Mouse (Mus musculus): ENCODE results near the gene Syt6. TPM values are rescaled to one million over a fixed set of nuclear protein-coding genes. Genes with fewer than 3 reads are reported as not detected.

Syt6 gene
- polyA plus RNA-seq, 1 experiment from 2014 or later = 0.47 TPM

GRCm38 (mm10) chr3:103615621-103616020 is 40.6 kb downstream of the Syt6 start:
- Histone ChIP-seq H3K36me3 (ENCODE audit: insufficient read depth) (no peaks in the 10 kb centered on the region), H3K4me2 (no peak overlapping the region), H3K4me3 (ENCODE audit: low read depth, low read length) (no peak overlapping the region), H3K4me1 (ENCODE audit: insufficient read depth) (no peaks in the 10 kb centered on the region; the same call in 1 of the 2 replicates), H3K9ac (no peak overlapping the region), H3K27ac (ENCODE audit: low read depth) (no peak overlapping the region), H3K27me3 (ENCODE audit: insufficient read depth, low read length) (no peaks in the 10 kb centered on the region), H3K9me3 (ENCODE audit: low read depth, low read length) (no peaks in the 10 kb centered on the region)
- DNase-seq (no peak), ATAC-seq (ENCODE audit: insufficient read depth) (no peak)
- no peak for TF ChIP-seq CTCF (IDR thresholded peaks at IDR 0.05; ENCODE audit: low read depth)
- WGBS = 85% methylated on average over 4 of the region's 4 CpGs

DNA sequence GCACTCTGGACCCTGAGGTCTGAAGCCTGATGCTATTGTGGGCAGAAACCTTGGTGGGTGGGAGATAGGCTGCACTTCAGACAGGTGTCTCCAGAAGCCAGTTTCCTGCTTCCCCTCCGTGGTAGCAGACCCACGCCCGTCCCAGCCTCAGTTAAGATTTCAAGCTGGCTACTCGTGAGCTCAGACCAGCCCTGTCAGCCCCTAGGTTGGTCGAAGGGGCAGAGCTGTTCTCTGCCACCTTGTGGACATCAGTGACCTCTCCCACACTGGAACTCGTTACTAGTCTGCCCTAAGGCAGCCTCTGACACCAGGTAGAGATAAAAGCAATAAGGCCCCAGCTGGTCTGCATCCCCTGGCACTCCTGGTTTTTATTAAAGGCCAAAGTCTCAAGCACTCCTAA is 42.0 kb downstream of the Syt6 start:
- H3K9ac ChIP-seq = no peak overlapping the region
- H3K9me3 ChIP-seq (ENCODE audit: low read depth, low read length) = no peaks in the 10 kb centered on the region
- H3K4me3 ChIP-seq (ENCODE audit: low read depth, low read length) = no peak overlapping the region
- no peaks in the 10 kb centered on the region; the same call in 1 of the 2 replicates for H3K4me1 ChIP-seq (ENCODE audit: insufficient read depth)
- H3K36me3 ChIP-seq (ENCODE audit: insufficient read depth) = no peaks in the 10 kb centered on the region
- H3K4me2 ChIP-seq = no peak overlapping the region
- no peaks in the 10 kb centered on the region for H3K27me3 ChIP-seq (ENCODE audit: insufficient read depth, low read length)
- no peak overlapping the region for H3K27ac ChIP-seq (ENCODE audit: low read depth)
- DNase-seq (no peak), ATAC-seq (ENCODE audit: insufficient read depth) (no peak)
- 26% methylated on average over 6 of the region's 6 CpGs for WGBS
- TF ChIP-seq CTCF (IDR thresholded peaks at IDR 0.05; ENCODE audit: low read depth) = no peak

GRCm38 (mm10) chr3:103620101-103620500 is 45.1 kb downstream of the Syt6 start:
- no peaks in the 10 kb centered on the region for H3K36me3 ChIP-seq (ENCODE audit: insufficient read depth)

DNA sequence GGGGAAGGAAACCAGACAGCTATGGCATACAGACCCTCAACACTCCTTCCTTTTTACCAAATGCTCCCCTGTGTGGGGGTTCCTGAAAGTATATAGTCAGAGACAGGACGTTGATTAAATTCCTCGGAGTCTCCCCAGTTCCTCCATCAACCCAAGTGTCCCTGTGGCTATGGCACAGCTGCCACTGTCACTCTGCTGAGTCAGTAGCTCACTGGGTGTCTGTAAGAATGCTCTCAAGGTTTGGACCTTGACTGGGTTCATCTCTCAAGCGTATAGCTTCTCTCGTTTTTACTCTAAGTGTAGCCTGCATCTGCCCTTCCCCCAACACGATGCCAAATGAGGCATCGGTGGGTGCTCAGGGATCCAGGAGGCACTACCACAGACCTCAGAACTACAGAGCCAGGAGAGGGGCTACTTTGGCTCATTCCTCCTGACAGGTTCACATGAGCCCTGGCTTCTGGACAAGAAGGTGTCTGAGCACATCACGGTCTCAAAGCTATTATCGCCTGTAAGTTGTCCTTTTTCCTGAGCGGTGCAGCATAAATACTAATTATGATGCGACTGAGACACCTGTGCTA is 49.0 kb downstream of the Syt6 start:
- no peaks in the 10 kb centered on the region for H3K27me3 ChIP-seq (ENCODE audit: insufficient read depth, low read length)
- H3K4me2 ChIP-seq = no peak overlapping the region
- TF ChIP-seq CTCF (IDR thresholded peaks at IDR 0.05; ENCODE audit: low read depth) = no peak
- ATAC-seq (ENCODE audit: insufficient read depth) = no peak
- no peaks in the 10 kb centered on the region for H3K9me3 ChIP-seq (ENCODE audit: low read depth, low read length)
- no peak overlapping the region for H3K9ac ChIP-seq
- H3K36me3 ChIP-seq (ENCODE audit: insufficient read depth) = no peaks in the 10 kb centered on the region
- 86% methylated on average over 10 of the region's 10 CpGs for WGBS
- H3K4me1 ChIP-seq (ENCODE audit: insufficient read depth) = peaks cover 3% of the 10 kb centered on the region
- no peak overlapping the region for H3K27ac ChIP-seq (ENCODE audit: low read depth)
- DNase-seq = no peak
- no peak overlapping the region for H3K4me3 ChIP-seq (ENCODE audit: low read depth, low read length)

More at GRCm38 (mm10) chr3:103620101-103620500, 45.1 kb downstream of the Syt6 start:
- peaks cover 3% of the 10 kb centered on the region for H3K4me1 ChIP-seq (ENCODE audit: insufficient read depth)
- no peak overlapping the region for H3K4me3 ChIP-seq (ENCODE audit: low read depth, low read length)
- H3K27me3 ChIP-seq (ENCODE audit: insufficient read depth, low read length) = no peaks in the 10 kb centered on the region
- TF ChIP-seq CTCF (IDR thresholded peaks at IDR 0.05; ENCODE audit: low read depth) = no peak
- DNase-seq (peak; percentile 74), ATAC-seq (ENCODE audit: insufficient read depth) (peak; percentile 84)
- H3K4me2 ChIP-seq = no peak overlapping the region
- no peaks in the 10 kb centered on the region for H3K9me3 ChIP-seq (ENCODE audit: low read depth, low read length)
- H3K9ac ChIP-seq = no peak overlapping the region
- 34% methylated on average over 11 of the region's 11 CpGs for WGBS
- H3K27ac ChIP-seq (ENCODE audit: low read depth) = peak overlapping the region; percentile 3; the same call in 1 of the 2 replicates

GRCm38 (mm10) chr3:103624591-103625051 is 49.6 kb downstream of the Syt6 start:
- H3K27ac ChIP-seq (ENCODE audit: low read depth) = no peak overlapping the region
- H3K4me2 ChIP-seq = no peak overlapping the region
- no peak for TF ChIP-seq CTCF (IDR thresholded peaks at IDR 0.05; ENCODE audit: low read depth)
- 24% methylated on average over 5 of the region's 5 CpGs for WGBS
- DNase-seq (peak; percentile 83), ATAC-seq (ENCODE audit: insufficient read depth) (peak; percentile 56; the same call in 1 of the 2 replicates)
- H3K27me3 ChIP-seq (ENCODE audit: insufficient read depth, low read length) = no peaks in the 10 kb centered on the region
- peaks cover 3% of the 10 kb centered on the region for H3K4me1 ChIP-seq (ENCODE audit: insufficient read depth)
- no peak overlapping the region for H3K4me3 ChIP-seq (ENCODE audit: low read depth, low read length)
- no peaks in the 10 kb centered on the region for H3K9me3 ChIP-seq (ENCODE audit: low read depth, low read length)
- H3K36me3 ChIP-seq (ENCODE audit: insufficient read depth) = no peaks in the 10 kb centered on the region
- no peak overlapping the region for H3K9ac ChIP-seq

- Histone ChIP-seq H3K4me3 (ENCODE audit: low read depth, low read length) (no peak overlapping the region), H3K27ac (ENCODE audit: low read depth) (no peak overlapping the region), H3K4me2 (no peak overlapping the region), H3K4me1 (ENCODE audit: insufficient read depth) (peaks cover 3% of the 10 kb centered on the region), H3K27me3 (ENCODE audit: insufficient read depth, low read length) (no peaks in the 10 kb centered on the region), H3K9ac (no peak overlapping the region), H3K9me3 (ENCODE audit: low read depth, low read length) (no peaks in the 10 kb centered on the region), H3K36me3 (ENCODE audit: insufficient read depth) (no peaks in the 10 kb centered on the region)
- no peak for DNase-seq
- WGBS = 83% methylated on average over 13 of the region's 13 CpGs
- no peak for ATAC-seq (ENCODE audit: insufficient read depth)
- no peak for TF ChIP-seq CTCF (IDR thresholded peaks at IDR 0.05; ENCODE audit: low read depth)
These were observed 50.1 kb downstream of the Syt6 start for GRCm38 (mm10) chr3:103625169-103625568.

GRCm38 (mm10) chr3:103626481-103626880 is 51.5 kb downstream of the Syt6 start:
- no peak overlapping the region for H3K9ac ChIP-seq
- H3K4me1 ChIP-seq (ENCODE audit: insufficient read depth) = peaks cover 3% of the 10 kb centered on the region; the same call in 1 of the 2 replicates
- DNase-seq = no peak
- no peak overlapping the region for H3K4me3 ChIP-seq (ENCODE audit: low read depth, low read length)
- H3K27me3 ChIP-seq (ENCODE audit: insufficient read depth, low read length) = no peaks in the 10 kb centered on the region
- ATAC-seq (ENCODE audit: insufficient read depth) = no peak
- no peaks in the 10 kb centered on the region for H3K9me3 ChIP-seq (ENCODE audit: low read depth, low read length)
- no peaks in the 10 kb centered on the region for H3K36me3 ChIP-seq (ENCODE audit: insufficient read depth)
- H3K27ac ChIP-seq (ENCODE audit: low read depth) = no peak overlapping the region
- no peak for TF ChIP-seq CTCF (IDR thresholded peaks at IDR 0.05; ENCODE audit: low read depth)
- WGBS = 84% methylated on average over 4 of the region's 4 CpGs
- H3K4me2 ChIP-seq = no peak overlapping the region
